Mouse (Mus musculus): ENCODE data around the gene Fgfr1op. TPM values are rescaled to one million over a fixed set of nuclear protein-coding genes. Genes with fewer than 3 reads are reported as not detected.

Gene Fgfr1op
- polyA plus RNA-seq, 1 experiment from 2014 or later: 58.2 TPM

DNA sequence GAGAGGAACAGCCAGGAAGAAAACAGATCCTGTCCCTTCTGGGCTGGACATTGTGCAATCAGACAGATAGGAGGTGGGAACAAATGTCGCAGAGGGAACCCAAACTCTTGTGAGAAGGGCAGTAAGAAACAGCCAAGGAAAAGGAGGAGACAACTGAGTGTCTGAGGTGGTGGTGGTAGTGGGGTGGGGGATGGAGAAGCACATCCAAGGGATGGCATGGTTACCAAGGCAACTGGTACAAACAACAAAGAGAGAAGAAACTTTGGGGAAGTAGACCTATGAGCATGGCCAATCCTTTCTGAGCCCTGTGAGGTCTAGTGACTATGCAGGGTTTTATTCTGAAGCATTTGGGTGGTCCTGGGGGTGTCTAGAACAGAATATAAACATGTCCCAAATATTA is 49.1 kb downstream of the Fgfr1op start:
- no peaks in the 10 kb centered on the region for H3K36me3 ChIP-seq
- H3K9me3 ChIP-seq (replicated peaks): no peaks in the 10 kb centered on the region
- no peaks in the 10 kb centered on the region for H3K27me3 ChIP-seq (ENCODE audit: low read depth, poor library complexity, severe bottlenecking)
- no peak overlapping the region for H3K27ac ChIP-seq (replicated peaks)
- WGBS: 92% methylated on average over 1 of the region's 1 CpGs
- DNase-seq (ENCODE audit: low spot score): no peak
- no peaks in the 10 kb centered on the region for H3K4me1 ChIP-seq
- H3K4me3 ChIP-seq: no peak overlapping the region

DNA sequence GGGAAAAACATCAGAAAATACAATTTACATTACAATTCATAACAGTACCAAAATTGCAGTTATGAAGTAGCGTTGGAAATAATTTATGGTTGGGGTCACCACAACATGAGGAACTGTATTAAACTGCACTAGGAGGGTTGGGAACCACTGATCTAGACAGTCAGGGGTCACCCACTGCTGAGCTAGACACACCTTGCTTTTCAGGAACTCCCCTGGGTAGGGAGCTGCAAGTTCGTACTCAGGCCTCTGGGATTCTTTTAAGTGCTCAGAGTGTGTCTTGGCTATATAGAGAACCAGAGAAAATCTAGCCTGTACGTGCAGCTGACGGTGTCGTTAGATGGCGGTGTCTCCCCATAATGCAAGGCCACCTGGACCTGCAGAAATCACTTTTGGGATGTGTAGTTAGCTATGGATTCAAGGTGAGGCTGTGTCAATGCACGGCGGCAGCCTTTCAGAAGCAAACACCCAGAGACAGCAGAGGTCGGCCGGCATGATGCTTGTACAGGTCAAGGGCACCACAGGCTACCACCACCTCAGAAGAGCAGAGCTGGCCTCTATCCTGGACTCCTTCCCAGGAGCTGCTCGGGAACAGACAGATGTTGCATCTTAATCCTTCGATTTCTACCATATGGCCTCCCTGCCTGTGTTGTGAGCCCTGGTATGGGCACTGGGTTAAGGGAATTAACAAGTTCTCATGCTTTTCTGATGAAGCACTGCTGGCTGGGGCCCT is 49.9 kb downstream of the Fgfr1op start:
- H3K9me3 ChIP-seq (replicated peaks): no peaks in the 10 kb centered on the region
- H3K27ac ChIP-seq (replicated peaks): no peak overlapping the region

DNA sequence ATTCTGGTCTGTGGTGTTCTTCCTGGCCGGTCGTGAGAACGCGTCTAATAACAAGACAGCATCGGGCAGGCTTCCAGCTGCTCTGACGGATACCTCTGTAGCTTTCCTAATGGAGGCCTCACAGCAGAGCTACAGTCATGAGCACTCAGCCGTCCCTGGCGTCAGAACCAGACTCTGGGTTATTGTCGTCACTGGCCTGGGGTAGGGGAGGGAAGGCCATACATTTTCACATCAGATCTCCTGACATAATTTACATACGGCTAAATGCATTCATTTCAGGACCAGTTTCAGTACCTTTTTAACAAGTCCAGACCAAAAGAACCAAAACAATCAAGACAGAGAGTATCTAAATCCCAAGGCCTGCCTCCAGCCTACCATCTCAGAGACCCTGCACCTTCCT is 57.9 kb downstream of the Fgfr1op start:
- Histone ChIP-seq H3K27ac (replicated peaks) (no peak overlapping the region), H3K9me3 (replicated peaks) (no peaks in the 10 kb centered on the region), H3K36me3 (no peaks in the 10 kb centered on the region), H3K4me3 (no peak overlapping the region), H3K27me3 (ENCODE audit: low read depth, poor library complexity, severe bottlenecking) (no peaks in the 10 kb centered on the region), H3K4me1 (no peaks in the 10 kb centered on the region)
- DNase-seq (ENCODE audit: low spot score): no peak
- 96% methylated on average over 10 of the region's 10 CpGs for WGBS

More for the DNA sequence above, 49.9 kb downstream of the Fgfr1op start:
- Histone ChIP-seq H3K4me1 (no peaks in the 10 kb centered on the region), H3K4me3 (no peak overlapping the region), H3K27me3 (ENCODE audit: low read depth, poor library complexity, severe bottlenecking) (no peaks in the 10 kb centered on the region), H3K36me3 (no peaks in the 10 kb centered on the region)
- DNase-seq (ENCODE audit: low spot score): no peak
- 92% methylated on average over 12 of the region's 12 CpGs for WGBS

- H3K9me3 ChIP-seq (replicated peaks): no peaks in the 10 kb centered on the region
- no peak overlapping the region for H3K27ac ChIP-seq (replicated peaks)
- H3K27me3 ChIP-seq (ENCODE audit: low read depth, poor library complexity, severe bottlenecking): no peaks in the 10 kb centered on the region
- no peak for DNase-seq (ENCODE audit: low spot score)
- H3K4me3 ChIP-seq: no peak overlapping the region
- 78% methylated on average over 1 of the region's 1 CpGs for WGBS
- no peaks in the 10 kb centered on the region for H3K36me3 ChIP-seq
- 0 out of 2 replicates have a peak, but pooled peaks cover 5% of the 10 kb centered on the region for H3K4me1 ChIP-seq
Observed at GRCm38 (mm10) chr17:8224072-8224471, 58.8 kb downstream of the Fgfr1op start.

- H3K27me3 ChIP-seq (ENCODE audit: low read depth, poor library complexity, severe bottlenecking): no peaks in the 10 kb centered on the region
- H3K4me3 ChIP-seq: no peak overlapping the region
- no peak overlapping the region for H3K27ac ChIP-seq (replicated peaks)
- 98% methylated on average over 2 of the region's 2 CpGs for WGBS
- H3K9me3 ChIP-seq (replicated peaks): no peaks in the 10 kb centered on the region
- H3K4me1 ChIP-seq: 0 out of 2 replicates have a peak, but pooled peaks cover 5% of the 10 kb centered on the region
- H3K36me3 ChIP-seq: no peaks in the 10 kb centered on the region
- DNase-seq (ENCODE audit: low spot score): no peak
Observed at GRCm38 (mm10) chr17:8225166-8225565, 59.9 kb downstream of the Fgfr1op start.

DNA sequence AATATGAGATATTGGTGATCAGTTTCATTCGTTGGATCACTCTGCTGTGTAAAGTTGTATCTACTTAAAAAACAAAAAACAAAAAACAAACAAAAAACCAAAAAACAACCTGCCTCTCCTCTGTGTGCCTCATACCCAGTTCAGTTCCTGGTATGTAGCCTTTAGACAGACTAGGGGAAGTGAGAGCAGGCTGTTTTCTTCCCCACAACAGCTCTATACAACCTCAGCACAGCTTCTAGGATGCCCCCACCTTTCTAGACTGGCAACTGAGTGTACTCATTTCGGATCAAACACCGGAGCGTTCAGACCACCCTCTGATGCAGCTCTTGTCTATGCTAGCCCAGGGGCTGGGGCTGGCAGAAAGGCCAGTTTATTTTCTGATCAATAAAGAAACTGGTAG is 60.4 kb downstream of the Fgfr1op start:
- 79% methylated on average over 4 of the region's 4 CpGs for WGBS
- 0 out of 2 replicates have a peak, but pooled peaks cover 5% of the 10 kb centered on the region for H3K4me1 ChIP-seq
- H3K27me3 ChIP-seq (ENCODE audit: low read depth, poor library complexity, severe bottlenecking): no peaks in the 10 kb centered on the region
- no peak overlapping the region for H3K4me3 ChIP-seq
- no peak for DNase-seq (ENCODE audit: low spot score)
- no peaks in the 10 kb centered on the region for H3K9me3 ChIP-seq (replicated peaks)
- H3K27ac ChIP-seq (replicated peaks): no peak overlapping the region
- H3K36me3 ChIP-seq: no peaks in the 10 kb centered on the region

- no peak for DNase-seq (ENCODE audit: low spot score)
- Histone ChIP-seq H3K4me3 (no peak overlapping the region), H3K27me3 (ENCODE audit: low read depth, poor library complexity, severe bottlenecking) (no peaks in the 10 kb centered on the region), H3K27ac (replicated peaks) (no peak overlapping the region), H3K9me3 (replicated peaks) (no peaks in the 10 kb centered on the region), H3K36me3 (no peaks in the 10 kb centered on the region), H3K4me1 (0 out of 2 replicates have a peak, but pooled peaks cover 5% of the 10 kb centered on the region)
- WGBS: 51% methylated on average over 9 of the region's 9 CpGs
Observed at GRCm38 (mm10) chr17:8228622-8229021, 63.3 kb downstream of the Fgfr1op start.

- WGBS: 93% methylated on average over 3 of the region's 3 CpGs
- H3K27ac ChIP-seq (replicated peaks): no peak overlapping the region
- H3K9me3 ChIP-seq (replicated peaks): no peaks in the 10 kb centered on the region
- H3K4me3 ChIP-seq: no peak overlapping the region
- DNase-seq (ENCODE audit: low spot score): no peak
- 0 out of 2 replicates have a peak, but pooled peaks cover 5% of the 10 kb centered on the region for H3K4me1 ChIP-seq
- no peaks in the 10 kb centered on the region for H3K27me3 ChIP-seq (ENCODE audit: low read depth, poor library complexity, severe bottlenecking)
- H3K36me3 ChIP-seq: no peaks in the 10 kb centered on the region
Observed at GRCm38 (mm10) chr17:8229607-8230006, 64.3 kb downstream of the Fgfr1op start.

- WGBS: 83% methylated on average over 5 of the region's 5 CpGs
- Histone ChIP-seq H3K27ac (replicated peaks) (no peak overlapping the region), H3K4me1 (0 out of 2 replicates have a peak, but pooled peaks cover 5% of the 10 kb centered on the region), H3K27me3 (ENCODE audit: low read depth, poor library complexity, severe bottlenecking) (no peaks in the 10 kb centered on the region), H3K9me3 (replicated peaks) (no peaks in the 10 kb centered on the region), H3K4me3 (no peak overlapping the region), H3K36me3 (no peaks in the 10 kb centered on the region)
- no peak for DNase-seq (ENCODE audit: low spot score)
Observed at GRCm38 (mm10) chr17:8232089-8232488, 66.8 kb downstream of the Fgfr1op start.

- Histone ChIP-seq H3K27ac (replicated peaks) (no peak overlapping the region), H3K9me3 (replicated peaks) (no peaks in the 10 kb centered on the region), H3K36me3 (no peaks in the 10 kb centered on the region), H3K4me3 (no peak overlapping the region), H3K4me1 (0 out of 2 replicates have a peak, but pooled peaks cover under 1% of the 10 kb centered on the region), H3K27me3 (ENCODE audit: low read depth, poor library complexity, severe bottlenecking) (no peaks in the 10 kb centered on the region)
- WGBS: 80% methylated on average over 15 of the region's 15 CpGs
- no peak for DNase-seq (ENCODE audit: low spot score)
Observed at GRCm38 (mm10) chr17:8233618-8234214, 68.4 kb downstream of the Fgfr1op start.

GRCm38 (mm10) chr17:8234537-8234936 is 69.2 kb downstream of the Fgfr1op start:
- WGBS: 82% methylated on average over 4 of the region's 4 CpGs
- no peak for DNase-seq (ENCODE audit: low spot score)
- Histone ChIP-seq H3K27ac (replicated peaks) (no peak overlapping the region), H3K27me3 (ENCODE audit: low read depth, poor library complexity, severe bottlenecking) (no peaks in the 10 kb centered on the region), H3K9me3 (replicated peaks) (no peaks in the 10 kb centered on the region), H3K4me1 (no peaks in the 10 kb centered on the region), H3K4me3 (no peak overlapping the region), H3K36me3 (no peaks in the 10 kb centered on the region)

DNA sequence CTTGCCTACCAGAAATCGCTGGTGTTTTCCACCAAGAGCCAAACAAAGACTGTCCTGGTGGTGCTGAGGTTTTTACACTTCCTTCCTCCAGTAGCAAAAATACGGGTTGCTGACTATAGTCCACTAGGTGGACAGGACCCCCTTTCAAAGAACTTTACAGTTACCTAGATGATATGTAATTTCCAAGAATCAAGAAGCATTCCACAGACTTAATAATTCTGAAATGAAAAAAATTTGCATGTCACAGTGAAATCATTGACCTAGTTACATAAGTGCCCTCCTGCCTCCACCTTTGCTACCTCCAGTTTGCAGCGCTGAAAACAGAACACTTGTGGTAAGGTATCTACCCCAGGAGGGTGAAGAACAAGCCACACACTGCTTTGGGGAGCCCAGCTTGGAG is 70.4 kb downstream of the Fgfr1op start, which contains the start of gene Ccr6:
Ccr6 (plus strand) TSS at position 301 of the 400 bp plus-strand sequence.
- DNase-seq (ENCODE audit: low spot score): no peak
- Histone ChIP-seq H3K27me3 (ENCODE audit: low read depth, poor library complexity, severe bottlenecking) (no peaks in the 10 kb centered on the region), H3K9me3 (replicated peaks) (no peaks in the 10 kb centered on the region), H3K4me1 (no peaks in the 10 kb centered on the region), H3K36me3 (no peaks in the 10 kb centered on the region), H3K27ac (replicated peaks) (no peak within 1 kb of the TSS), H3K4me3 (no peak within 1 kb of the TSS)
- WGBS: 83% methylated on average over 3 of the region's 3 CpGs

- Histone ChIP-seq H3K4me1 (no peaks in the 10 kb centered on the region), H3K27me3 (ENCODE audit: low read depth, poor library complexity, severe bottlenecking) (no peaks in the 10 kb centered on the region), H3K4me3 (no peak overlapping the region), H3K9me3 (replicated peaks) (no peaks in the 10 kb centered on the region), H3K36me3 (no peaks in the 10 kb centered on the region), H3K27ac (replicated peaks) (no peak overlapping the region)
- no peak for DNase-seq (ENCODE audit: low spot score)
- WGBS: 85% methylated on average over 15 of the region's 15 CpGs
Observed at GRCm38 (mm10) chr17:8238012-8238710, 72.9 kb downstream of the Fgfr1op start.

Data from midbrain, embryonic 10.5 days (tissue).